Mouse (Mus musculus): Measurements from ENCODE around the gene Anp32a. TPM values are rescaled to one million over a fixed set of nuclear protein-coding genes. Genes with fewer than 3 reads are reported as not detected.

Anp32a gene
- total and polyA plus RNA-seq, 3 experiments: 182 to 516 (median 362) TPM

DNA sequence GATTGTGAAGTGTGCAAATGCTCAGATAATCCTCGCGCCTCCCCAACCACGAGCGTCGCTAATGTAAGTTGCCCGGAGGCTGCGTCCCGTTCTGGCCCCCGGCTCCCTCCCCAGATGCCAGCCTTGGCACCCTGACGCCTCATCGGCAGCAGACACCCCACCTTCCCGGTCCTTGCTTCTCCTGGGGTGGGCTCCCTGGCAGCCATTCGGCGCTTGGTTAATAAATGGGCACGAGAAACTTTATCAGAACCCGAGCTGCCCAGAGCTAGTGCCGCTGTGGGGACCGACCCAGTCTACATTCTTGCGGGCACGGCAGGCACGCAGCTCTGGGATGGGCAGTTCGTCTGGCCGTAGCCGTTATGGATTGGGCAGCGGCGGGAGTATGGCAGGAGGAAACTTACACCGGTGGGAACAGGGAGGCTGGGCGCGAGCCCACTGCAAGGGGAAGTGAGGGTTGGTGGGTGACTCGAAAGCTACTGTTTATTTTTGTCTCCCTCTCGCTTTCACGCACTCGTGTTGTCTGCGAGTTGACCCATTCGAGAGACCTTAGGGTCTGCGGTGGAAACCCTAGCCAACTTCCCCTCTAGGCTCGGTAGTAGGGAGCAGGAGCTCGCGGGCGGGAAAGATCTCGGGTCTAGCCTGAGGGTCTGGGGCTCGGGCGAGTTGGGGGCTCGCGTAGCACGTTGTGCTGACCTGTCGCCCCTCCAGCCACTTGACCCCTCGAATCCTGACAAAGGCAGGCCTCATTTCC lies 1.5 kb downstream of the Anp32a start:
- TF ChIP-seq TAL1 (IDR thresholded peaks at IDR 0.05; ENCODE audit: low read length) (no peak), MYB (IDR thresholded peaks at IDR 0.05; ENCODE audit: low read depth, low read length) (no peak), TBP (IDR thresholded peaks at IDR 0.05; ENCODE audit: low read depth, low read length) (peak; percentile 55; the same call in 1 of the 2 replicates), MAX (IDR thresholded peaks at IDR 0.05; ENCODE audit: low read length) (peak; percentile 83), ZC3H11A (IDR thresholded peaks at IDR 0.05; ENCODE audit: low read depth, low read length) (no peak), POLR2A (IDR thresholded peaks at IDR 0.05; ENCODE audit: control insufficient read depth in 1 of 2, insufficient read depth in 1 of 2, low read depth in 1 of 2, low read length in 2 of 2, poor library complexity in 1 of 2) (peak in 1 of 2 experiments; percentile 18; a peak in 2 of 4 replicates), NRF1 (IDR thresholded peaks at IDR 0.05; ENCODE audit: insufficient read depth, low read depth, low read length, poor library complexity, severe bottlenecking) (peak; percentile 19; the same call in 1 of the 2 replicates)
- H3K27me3 ChIP-seq (ENCODE audit: control insufficient read depth in 1 of 2, insufficient read depth in 2 of 2, low read length in 2 of 2): no peaks in the 10 kb centered on the region
- peak overlapping the region; percentile 97 for H3K27ac ChIP-seq (ENCODE audit: control insufficient read depth, low read depth, low read length)
- DNase-seq (ENCODE audit: low read depth, low spot score): peak; percentile 77
- peaks cover 0 to 25% of the 10 kb centered on the region in 2 experiments; a peak in 3 of 4 replicates for H3K36me3 ChIP-seq (ENCODE audit: control insufficient read depth in 1 of 2, insufficient read depth in 2 of 2, low read length in 2 of 2)
- no peaks in the 10 kb centered on the region for H3K9me3 ChIP-seq (replicated peaks; ENCODE audit: insufficient read depth, low read length)
- H3K79me2 ChIP-seq (ENCODE audit: control insufficient read depth, insufficient read depth, low read length, poor library complexity): peaks cover 68% of the 10 kb centered on the region
- peaks cover 2 to 9% of the 10 kb centered on the region in 2 experiments; a peak in 3 of 4 replicates for H3K4me1 ChIP-seq (ENCODE audit: control insufficient read depth in 1 of 2, insufficient read depth in 2 of 2, low read length in 2 of 2)
- peak overlapping the region; percentile 95 to 96 for H3K4me3 ChIP-seq (ENCODE audit: control insufficient read depth in 1 of 2, insufficient read depth in 1 of 2, low read depth in 2 of 2, low read length in 2 of 2)
- H3K9ac ChIP-seq (ENCODE audit: control insufficient read depth, low read depth, low read length, poor library complexity, severe bottlenecking): peak overlapping the region; percentile 85

DNA sequence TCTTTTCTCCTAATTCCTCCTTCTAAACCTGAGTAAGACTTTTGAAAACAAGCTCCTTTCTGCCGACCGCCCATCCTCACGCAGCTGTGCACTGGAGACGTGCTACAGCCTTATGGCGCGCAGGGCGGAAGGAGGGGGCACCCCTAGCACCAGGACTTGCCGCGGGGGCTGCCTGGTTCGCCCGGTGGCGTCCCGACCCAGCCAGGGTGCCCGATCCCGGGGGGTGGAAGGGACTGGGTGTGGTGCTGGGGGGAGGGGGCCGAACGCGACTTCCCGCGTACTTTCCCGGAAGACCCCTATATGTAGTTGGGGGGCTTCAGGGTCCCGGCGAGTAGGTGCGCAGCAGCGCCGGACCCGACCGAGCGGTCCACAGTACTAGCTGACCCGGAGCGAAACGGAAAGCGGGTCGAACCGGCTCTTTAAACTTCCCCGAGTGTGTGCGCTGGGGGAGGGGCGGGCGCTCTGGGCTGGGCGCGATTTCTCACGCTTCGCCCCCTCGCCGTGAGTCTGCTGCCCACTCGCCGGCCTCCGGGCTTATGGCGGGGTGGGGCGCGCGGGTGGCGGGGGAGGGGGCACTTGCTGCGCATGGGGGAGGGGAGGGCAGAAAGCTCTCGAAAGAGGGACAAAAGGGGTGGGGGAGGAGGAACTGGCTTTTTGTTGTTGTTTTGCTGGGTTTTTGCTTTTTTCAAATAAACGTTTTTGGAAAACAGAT lies 2.3 kb downstream of the Anp32a start:
- Histone ChIP-seq H3K9ac (ENCODE audit: control insufficient read depth, low read depth, low read length, poor library complexity, severe bottlenecking) (peak overlapping the region; percentile 85), H3K9me3 (replicated peaks; ENCODE audit: insufficient read depth, low read length) (no peaks in the 10 kb centered on the region), H3K4me1 (ENCODE audit: control insufficient read depth in 1 of 2, insufficient read depth in 2 of 2, low read length in 2 of 2) (peaks cover 5 to 14% of the 10 kb centered on the region in 2 experiments), H3K4me3 (ENCODE audit: control insufficient read depth in 1 of 2, insufficient read depth in 1 of 2, low read depth in 2 of 2, low read length in 2 of 2) (peak overlapping the region; percentile 95 to 96), H3K36me3 (ENCODE audit: control insufficient read depth in 1 of 2, insufficient read depth in 2 of 2, low read length in 2 of 2) (peaks cover 0 to 32% of the 10 kb centered on the region in 2 experiments; a peak in 3 of 4 replicates), H3K27ac (ENCODE audit: control insufficient read depth, low read depth, low read length) (peak overlapping the region; percentile 97), H3K27me3 (ENCODE audit: control insufficient read depth in 1 of 2, insufficient read depth in 2 of 2, low read length in 2 of 2) (no peaks in the 10 kb centered on the region), H3K79me2 (ENCODE audit: control insufficient read depth, insufficient read depth, low read length, poor library complexity) (peaks cover 75% of the 10 kb centered on the region)
- peak; percentile 85 for DNase-seq (ENCODE audit: low read depth, low spot score)
- TF ChIP-seq ZC3H11A (IDR thresholded peaks at IDR 0.05; ENCODE audit: low read depth, low read length) (no peak), MXI1 (IDR thresholded peaks at IDR 0.05; ENCODE audit: low read depth, low read length) (peak; percentile 79; the same call in 1 of the 2 replicates), NELFE (IDR thresholded peaks at IDR 0.05; ENCODE audit: low read depth, low read length) (peak; percentile 46), HCFC1 (IDR thresholded peaks at IDR 0.05; ENCODE audit: low read depth, low read length) (peak; percentile 41; the same call in 1 of the 2 replicates), E2F4 (IDR thresholded peaks at IDR 0.05; ENCODE audit: borderline replicate concordance, low read depth, low read length) (no peak), TAL1 (IDR thresholded peaks at IDR 0.05; ENCODE audit: low read length) (no peak), KAT2A (conservative IDR thresholded peaks at IDR 0.05; ENCODE audit: low read depth, low read length) (no peak), TCF12 (IDR thresholded peaks at IDR 0.05; ENCODE audit: low read depth, low read length) (no peak), TBP (IDR thresholded peaks at IDR 0.05; ENCODE audit: low read depth, low read length) (no peak; the same call in 1 of the 2 replicates), USF2 (IDR thresholded peaks at IDR 0.05; ENCODE audit: borderline replicate concordance in 1 of 2, insufficient read depth in 1 of 2, low read depth in 1 of 2, low read length in 2 of 2) (no peak), USF1 (IDR thresholded peaks at IDR 0.05; ENCODE audit: low read depth, low read length) (no peak), GABPA (IDR thresholded peaks at IDR 0.05; ENCODE audit: low read depth, low read length) (no peak), ETS1 (IDR thresholded peaks at IDR 0.05; ENCODE audit: low read depth, low read length) (no peak), RAD21 (IDR thresholded peaks at IDR 0.05; ENCODE audit: low read depth, low read length) (no peak), CTCF (IDR thresholded peaks at IDR 0.05 in 2 of 3, conservative IDR thresholded peaks at IDR 0.05 in 1 of 3; ENCODE audit: control insufficient read depth in 1 of 3, insufficient read depth in 1 of 3, low read depth in 2 of 3, low read length in 3 of 3, poor library complexity in 1 of 3, severe bottlenecking in 1 of 3) (no peak), MYB (IDR thresholded peaks at IDR 0.05; ENCODE audit: low read depth, low read length) (no peak), MAFK (IDR thresholded peaks at IDR 0.05; ENCODE audit: borderline replicate concordance, low read depth, low read length) (no peak), ELF1 (IDR thresholded peaks at IDR 0.05; ENCODE audit: low read depth, low read length) (no peak), JUND (IDR thresholded peaks at IDR 0.05; ENCODE audit: low read depth, low read length) (no peak), MEF2A (IDR thresholded peaks at IDR 0.05; ENCODE audit: extremely low read depth, insufficient replicate concordance, low read depth, low read length, poor library complexity, severe bottlenecking) (no peak), SMC3 (IDR thresholded peaks at IDR 0.05; ENCODE audit: low read depth, low read length) (no peak), POLR2AphosphoS2 (IDR thresholded peaks at IDR 0.05; ENCODE audit: low read length) (0 out of 2 replicates have a peak, but pooled peaks have one; percentile 35), MAX (IDR thresholded peaks at IDR 0.05; ENCODE audit: low read length) (no peak), ZKSCAN1 (IDR thresholded peaks at IDR 0.05; ENCODE audit: low read depth, low read length) (no peak), ZNF384 (IDR thresholded peaks at IDR 0.05; ENCODE audit: low read depth, low read length) (no peak)

Data from MEL (cell line).